Mouse (Mus musculus) limb, embryonic 15.5 days (tissue): ENCODE measurements around the gene Vmn2r79. TPM values are rescaled to one million over a fixed set of nuclear protein-coding genes. Genes with fewer than 3 reads are reported as not detected.
"Not testable (repeated sequence)": the region's sequence is repeated elsewhere in the genome, so short reads cannot be mapped to it uniquely, and the experiment has no call there.

ENCODE experiments used
- ATAC-seq: fragments of 200-750 bp; cut with Nextera tagmentation; 2 replicates; pipeline ENCODE4 v1.8.0; 2017; ENCODE audit warnings: low read depth, moderate TSS enrichment; ENCODE audit not compliant: insufficient number of reproducible peaks, low FRiP score, low TSS enrichment
- H3K27ac ChIP-seq: fragments of 300-500 bp; sonication (generic); 2 replicates; pipeline ENCODE4 v1.5.1; 2015; ENCODE audit warnings: moderate library complexity, mild to moderate bottlenecking, inconsistent platforms
- H3K27me3 ChIP-seq: fragments of 300-500 bp; sonication (generic); 2 replicates; pipeline ENCODE4 v1.6.1; 2015; ENCODE audit warnings: inconsistent platforms
- H3K36me3 ChIP-seq: fragments of 300-500 bp; sonication (generic); 2 replicates; pipeline ENCODE4 v1.6.1; 2015; ENCODE audit warnings: inconsistent platforms
- H3K4me1 ChIP-seq: fragments of 300-500 bp; sonication (generic); 2 replicates; pipeline ENCODE4 v1.6.1; 2015; ENCODE audit warnings: inconsistent platforms
- H3K4me2 ChIP-seq: fragments of 300-500 bp; sonication (generic); 2 replicates; pipeline ENCODE4 v1.6.1; 2015; ENCODE audit warnings: mild to moderate bottlenecking, inconsistent platforms
- H3K4me3 ChIP-seq: fragments of 300-500 bp; sonication (generic); 2 replicates; pipeline ENCODE4 v1.5.1; 2015; ENCODE audit warnings: mild to moderate bottlenecking, inconsistent platforms
- H3K9ac ChIP-seq: fragments of 300-500 bp; sonication (generic); 2 replicates; pipeline ENCODE4 v1.6.1; 2015; ENCODE audit warnings: inconsistent platforms
- H3K9me3 ChIP-seq: fragments of 300-500 bp; sonication (generic); 2 replicates; pipeline ENCODE4 v1.6.1; 2016; ENCODE audit warnings: inconsistent platforms
- WGBS: fragments of 180-500 bp; shearing (Covaris S2); methylation state at CpG from one replicate; pipeline ENCODE4 v1.1.7; 2015; 5-methylcytosine and 5-hydroxymethylcytosine counted together
- polyA plus RNA-seq: library from polyadenylated mRNA; unstranded; fragments of >200 nt; fragmentation: Nextera tagmentation; extraction: Ambion mirVana; gene quantifications from 2 replicates; pipeline ENCODE4 v1.2.1, GENCODE M21; 2015

Vmn2r79 gene
- polyA plus RNA-seq: not detected in 2 replicates

DNA sequence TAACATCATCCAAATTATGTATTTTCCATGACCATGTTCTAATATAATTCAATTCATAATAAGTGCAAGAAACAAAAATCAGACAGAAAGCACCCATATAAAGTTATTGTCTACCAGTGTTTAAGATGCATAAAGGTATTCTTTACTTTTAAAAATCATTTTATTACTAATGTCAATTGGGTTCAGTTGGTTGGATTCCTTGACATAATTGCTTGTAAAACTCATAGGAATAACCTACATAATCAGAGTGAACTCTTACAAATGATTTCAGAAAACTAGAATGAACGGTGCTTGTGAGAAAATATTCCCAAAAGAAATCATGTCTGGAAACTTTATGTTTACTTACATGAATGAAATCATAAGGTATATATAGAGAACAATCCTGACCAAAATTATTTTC lies at the start of gene Vmn2r79:
Gene Vmn2r79 (plus strand): TSS at position 301 of the 400 bp plus-strand sequence.
- not testable (repeated sequence) for H3K27ac ChIP-seq, H3K36me3 ChIP-seq, H3K9ac ChIP-seq, H3K4me1 ChIP-seq, H3K4me3 ChIP-seq, H3K9me3 ChIP-seq, H3K27me3 ChIP-seq, ATAC-seq, H3K4me2 ChIP-seq
- 66% methylated on average over 1 of the region's 1 CpGs for WGBS

DNA sequence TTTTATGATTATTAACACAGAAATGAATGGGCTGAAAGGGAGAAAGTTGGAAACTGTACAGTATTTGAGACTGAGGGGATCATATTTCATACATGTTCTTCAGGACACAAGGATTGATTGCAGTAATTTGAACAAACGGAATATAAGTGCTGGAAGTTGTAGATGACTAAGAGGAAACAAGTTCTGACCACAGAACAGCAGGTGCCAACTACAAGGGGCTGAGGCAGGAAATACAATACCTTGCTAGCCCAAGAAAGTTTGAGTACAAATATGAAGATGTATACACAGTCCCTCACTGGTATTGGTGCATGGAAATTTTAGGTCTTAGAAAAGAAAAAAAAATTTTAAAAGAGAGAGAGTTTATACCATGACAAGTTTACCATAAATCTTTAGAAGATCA lies 1.2 kb upstream of the Vmn2r79 start:
- 36% methylated on average over 1 of the region's 1 CpGs for WGBS
- no peak for ATAC-seq

DNA sequence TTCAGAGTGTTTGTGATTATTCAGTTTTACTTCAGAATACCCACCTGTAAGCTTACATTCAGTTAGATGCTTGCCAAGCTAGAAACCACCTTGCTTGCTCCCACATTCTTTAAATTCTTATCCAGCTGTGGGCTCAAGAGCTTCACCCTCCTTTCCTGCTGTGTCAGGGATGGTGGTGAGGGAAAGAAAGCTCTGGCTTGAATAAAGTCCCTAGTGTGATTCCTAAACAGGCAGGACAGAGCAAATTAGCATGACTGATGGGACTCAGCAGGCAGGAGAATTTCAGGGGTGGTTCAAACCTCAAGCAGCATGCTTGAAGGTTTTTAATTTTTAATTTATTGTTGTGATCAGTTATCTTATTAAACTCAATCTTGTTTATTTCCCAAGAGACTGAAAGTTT lies 30.6 kb downstream of the Vmn2r79 start:
- H3K27ac ChIP-seq, H3K4me2 ChIP-seq, H3K9ac ChIP-seq, H3K4me3 ChIP-seq, H3K36me3 ChIP-seq, H3K9me3 ChIP-seq, ATAC-seq, H3K4me1 ChIP-seq, H3K27me3 ChIP-seq: not testable (repeated sequence)

More for the DNA sequence above, 1.2 kb upstream of the Vmn2r79 start:
- Histone ChIP-seq H3K4me1 (no peaks in the 10 kb centered on the region), H3K27me3 (no peaks in the 10 kb centered on the region), H3K9ac (no peak overlapping the region), H3K27ac (no peak overlapping the region), H3K4me2 (no peak overlapping the region), H3K36me3 (no peaks in the 10 kb centered on the region), H3K9me3 (no peaks in the 10 kb centered on the region), H3K4me3 (no peak overlapping the region)

DNA sequence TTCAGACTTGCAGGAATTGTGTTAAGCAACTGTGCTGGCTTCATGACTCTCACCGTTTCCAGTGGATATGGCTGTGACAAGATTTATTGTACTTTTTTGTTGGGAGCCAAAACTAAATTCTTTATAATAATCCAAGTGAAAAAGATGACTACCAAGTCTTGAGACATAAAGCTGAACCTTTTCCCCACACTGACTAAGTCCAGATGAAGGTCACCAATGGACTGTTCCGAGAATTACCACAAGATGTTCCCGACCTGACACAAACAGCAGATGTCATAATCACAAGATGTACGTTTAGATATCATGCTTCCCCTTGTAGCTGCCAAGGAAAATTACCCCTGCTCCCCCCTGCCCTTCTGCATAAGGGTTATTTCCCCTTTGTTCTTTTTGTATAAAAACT lies 67.7 kb downstream of the Vmn2r79 start:
- Histone ChIP-seq H3K4me3 (no peak overlapping the region), H3K36me3 (no peaks in the 10 kb centered on the region), H3K4me2 (no peak overlapping the region), H3K9ac (no peak overlapping the region), H3K27me3 (no peaks in the 10 kb centered on the region), H3K4me1 (no peaks in the 10 kb centered on the region), H3K27ac (no peak overlapping the region), H3K9me3 (no peaks in the 10 kb centered on the region)
- WGBS: 75% methylated on average over 4 of the region's 4 CpGs
- no peak for ATAC-seq

Other genes with a start within 250 kb of the Vmn2r79 start
- gene Folh1, start 220.2 kb upstream of the Vmn2r79 start, polyA plus RNA-seq: 0.38 and 0.52 TPM in 2 replicates
- gene Vmn2r77, start 201.1 kb upstream of the Vmn2r79 start, polyA plus RNA-seq: not detected in 2 replicates
- gene Vmn2r78, start 81.0 kb upstream of the Vmn2r79 start, polyA plus RNA-seq: not detected in 2 replicates
- 4.4 and 5.2 TPM in 2 replicates for gene Nox4, start 250.0 kb downstream of the Vmn2r79 start, polyA plus RNA-seq